Mouse (Mus musculus) midbrain, embryonic 11.5 days (tissue): ENCODE results near the gene Dnajb12. TPM values are rescaled to one million over a fixed set of nuclear protein-coding genes. Genes with fewer than 3 reads are reported as not detected.

Source experiments
- ATAC-seq: fragments of 200-750 bp; cut with Nextera tagmentation; 2 replicates; pipeline ENCODE4 v1.8.0; 2017; ENCODE audit warnings: moderate TSS enrichment, moderate library complexity; ENCODE audit not compliant: low FRiP score
- DNase-seq: peaks from one replicate; pipeline ENCODE4 v3.0.0; 2015; ENCODE audit warnings: low spot score; ENCODE audit errors: missing footprints
- H3K27ac ChIP-seq: fragments of 300-500 bp; sonication (generic); 2 replicates; pipeline ENCODE4 v1.5.1; 2014; ENCODE audit warnings: low read depth, low read length
- H3K27me3 ChIP-seq: fragments of 300-500 bp; sonication (generic); 2 replicates; pipeline ENCODE4 v1.6.1; 2014; ENCODE audit warnings: mild to moderate bottlenecking, low read length, moderate library complexity, mixed read lengths; ENCODE audit not compliant: control insufficient read depth, insufficient read depth
- H3K36me3 ChIP-seq: fragments of 300-500 bp; sonication (generic); 2 replicates; pipeline ENCODE4 v1.6.1; 2014; ENCODE audit warnings: mild to moderate bottlenecking, low read length, moderate library complexity, mixed read lengths; ENCODE audit not compliant: control insufficient read depth, insufficient read depth
- H3K4me1 ChIP-seq: fragments of 300-500 bp; sonication (generic); 2 replicates; pipeline ENCODE4 v1.6.1; 2014; ENCODE audit warnings: low read length; ENCODE audit not compliant: control insufficient read depth, insufficient read depth
- H3K4me2 ChIP-seq: fragments of 300-500 bp; sonication (generic); 2 replicates; pipeline ENCODE4 v1.6.1; 2014; ENCODE audit warnings: mild to moderate bottlenecking, moderate library complexity
- H3K4me3 ChIP-seq: fragments of 300-500 bp; sonication (generic); 2 replicates; pipeline ENCODE4 v1.5.1; 2014; ENCODE audit warnings: low read depth, low read length
- H3K9ac ChIP-seq: fragments of 300-500 bp; sonication (generic); 2 replicates; pipeline ENCODE4 v1.6.1; 2014; ENCODE audit warnings: low read length
- H3K9me3 ChIP-seq: fragments of 300-500 bp; sonication (generic); 2 replicates; pipeline ENCODE4 v1.6.1; 2016; ENCODE audit warnings: low read length; ENCODE audit not compliant: control insufficient read depth
- WGBS: fragments of 180-500 bp; shearing (Covaris S2); extraction: QIAGEN DNeasy Blood & Tissue Kit; methylation state at CpG from one replicate; pipeline ENCODE4 v1.1.7; 2014; 5-methylcytosine and 5-hydroxymethylcytosine counted together
- polyA plus RNA-seq: library from polyadenylated mRNA; unstranded; fragments of >200 nt; fragmentation: Nextera tagmentation; extraction: Ambion mirVana; gene quantifications from 2 replicates; pipeline ENCODE4 v1.2.1, GENCODE M21; 2014

Dnajb12 gene
- polyA plus RNA-seq, 1 experiment from 2014 or later: 22.4 TPM

DNA sequence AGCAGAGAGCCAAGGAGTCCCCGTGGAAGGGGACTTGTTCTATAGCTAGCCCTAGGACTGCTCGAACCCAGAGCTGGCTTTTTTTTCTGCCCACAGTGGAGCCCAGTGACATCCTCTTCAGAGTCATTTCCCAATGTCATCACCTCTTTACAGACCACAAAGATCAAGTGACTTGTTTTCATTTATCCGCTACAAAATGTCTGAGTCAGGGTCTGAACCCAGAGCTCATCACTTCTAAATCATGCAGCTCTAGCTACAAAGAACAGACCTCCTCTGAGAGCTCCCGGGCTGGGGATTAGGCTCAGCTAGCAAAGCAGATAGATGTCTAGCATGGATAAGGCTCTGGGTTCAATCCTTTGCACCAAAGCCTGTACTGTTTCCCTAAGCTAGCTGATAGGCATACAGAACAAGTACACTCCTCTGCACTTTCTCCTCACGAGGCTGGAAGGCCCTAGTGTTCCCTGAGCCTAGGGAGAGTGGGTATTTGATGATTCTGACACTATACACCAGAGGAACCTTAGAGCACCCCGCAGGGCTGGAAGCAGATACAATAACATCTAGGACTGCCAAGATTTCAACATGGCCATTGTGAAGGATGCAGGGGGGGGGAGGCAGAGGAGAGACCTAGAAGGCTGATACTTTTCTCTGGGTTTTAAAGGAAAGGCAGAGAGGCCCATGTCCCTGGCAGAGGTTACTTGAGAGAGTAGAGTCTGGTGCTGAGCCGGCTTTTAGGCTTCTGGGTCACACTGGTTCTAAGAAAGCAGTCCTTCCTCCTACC lies 68.1 kb downstream of the Dnajb12 start:
- no peaks in the 10 kb centered on the region for H3K9me3 ChIP-seq
- H3K4me1 ChIP-seq: peaks cover 31% of the 10 kb centered on the region
- no peak overlapping the region for H3K9ac ChIP-seq
- no peak for ATAC-seq
- no peaks in the 10 kb centered on the region for H3K27me3 ChIP-seq
- no peak overlapping the region for H3K4me2 ChIP-seq
- no peaks in the 10 kb centered on the region for H3K36me3 ChIP-seq
- H3K4me3 ChIP-seq: no peak overlapping the region
- WGBS: 66% methylated on average over 7 of the region's 7 CpGs
- no peak overlapping the region for H3K27ac ChIP-seq
- no peak for DNase-seq

DNA sequence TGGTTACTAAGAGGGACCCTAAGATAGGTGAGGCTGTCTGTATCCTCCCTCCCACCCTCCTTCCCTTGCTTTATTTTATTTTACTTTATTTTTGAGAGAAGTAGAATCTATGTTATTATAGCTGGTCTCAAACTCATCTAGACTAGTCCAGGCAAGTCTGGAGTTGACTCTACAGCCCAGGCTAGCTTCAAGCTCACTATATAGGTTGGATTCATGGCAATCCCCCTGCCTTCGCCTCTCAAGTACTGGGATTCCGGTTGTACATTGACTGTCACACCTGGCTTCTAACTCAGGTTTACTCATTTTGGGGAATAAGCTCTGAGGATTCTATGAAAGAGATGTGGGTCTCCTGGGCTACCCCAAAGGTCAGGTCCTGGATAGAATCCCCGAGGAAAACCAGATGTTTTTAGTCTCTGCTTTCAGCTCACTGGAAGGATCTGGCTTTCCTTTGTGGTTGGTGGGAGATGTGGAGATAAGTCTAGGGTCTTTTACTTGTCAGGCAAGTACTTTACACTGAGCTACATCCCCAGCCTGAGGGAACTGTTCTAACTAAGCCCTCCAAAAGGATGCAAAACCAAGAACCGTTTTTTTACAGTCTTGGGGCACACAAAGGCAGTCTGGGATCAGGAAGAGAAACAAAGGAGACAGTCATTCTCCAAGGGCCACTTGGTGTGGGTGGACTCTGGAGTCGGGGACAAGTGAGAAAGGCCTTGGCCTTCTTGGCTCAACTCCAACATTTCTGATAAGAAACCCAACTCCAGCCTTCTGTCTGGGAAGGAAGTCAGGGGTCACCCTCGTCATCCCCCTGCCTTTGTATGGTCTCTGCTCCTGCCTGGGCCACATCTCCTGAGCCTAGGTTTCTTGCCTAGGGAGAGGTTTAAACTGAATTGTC lies 69.3 kb downstream of the Dnajb12 start:
- no peaks in the 10 kb centered on the region for H3K27me3 ChIP-seq
- 0 out of 2 replicates have a peak overlapping the region, but pooled peaks have one; percentile 4 for H3K27ac ChIP-seq
- no peaks in the 10 kb centered on the region for H3K9me3 ChIP-seq
- no peak overlapping the region for H3K4me2 ChIP-seq
- DNase-seq (no peak), ATAC-seq (no peak)
- no peak overlapping the region for H3K9ac ChIP-seq
- no peaks in the 10 kb centered on the region for H3K36me3 ChIP-seq
- 62% methylated on average over 6 of the region's 6 CpGs for WGBS
- H3K4me1 ChIP-seq: peaks cover 26% of the 10 kb centered on the region
- no peak overlapping the region for H3K4me3 ChIP-seq

Other genes with a start within 250 kb of the Dnajb12 start
- 56.1 and 57.0 TPM in 2 replicates for gene Micu1, start 177.1 kb upstream of the Dnajb12 start, polyA plus RNA-seq
- gene Ddit4, start 72.3 kb downstream of the Dnajb12 start, polyA plus RNA-seq: 4.1 and 4.5 TPM in 2 replicates
- 42.5 and 43.6 TPM in 2 replicates for gene Ascc1, start 123.2 kb downstream of the Dnajb12 start, polyA plus RNA-seq
- gene Anapc16, start 123.6 kb downstream of the Dnajb12 start, polyA plus RNA-seq: 87.2 and 98.5 TPM in 2 replicates
- gene Spock2, start 226.7 kb downstream of the Dnajb12 start, polyA plus RNA-seq: 11.2 and 12.2 TPM in 2 replicates